Mouse (Mus musculus) liver, adult 2 months (tissue): ENCODE measurements around the gene Ctnnb1.

Source experiments
- CTCF ChIP-seq: fragments of 200-500 bp; IDR thresholded peaks from 2 replicates; pipeline ENCODE4 v1.5.1; 2011; ENCODE audit warnings: low read depth, low read length, control low read depth
- POLR2A ChIP-seq: fragments of 200-500 bp; IDR thresholded peaks from 2 replicates; pipeline ENCODE4 v1.6.1; 2011; ENCODE audit warnings: low read length, control low read depth; ENCODE audit not compliant: insufficient read depth; ENCODE audit errors: extremely low read depth

DNA sequence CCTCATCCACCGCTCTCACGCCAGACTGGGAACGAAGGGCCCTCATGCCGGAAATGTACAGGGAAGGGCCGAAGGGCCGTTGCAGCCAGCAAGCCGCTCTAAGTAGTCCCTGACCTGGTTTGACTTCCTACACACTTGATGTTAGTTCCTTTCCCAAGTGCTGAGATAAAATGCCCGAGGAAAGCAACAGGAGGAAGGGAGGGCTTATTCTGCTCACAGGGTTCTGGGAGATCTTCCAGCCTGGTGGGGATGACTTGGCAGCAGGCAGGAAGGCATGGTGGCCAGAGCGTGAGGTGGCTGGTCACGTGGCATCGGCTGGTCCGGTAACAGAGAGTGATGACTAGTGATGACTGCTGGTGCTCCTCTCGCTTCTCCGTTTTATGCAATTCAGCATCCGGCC lies 47.9 kb upstream of the Ctnnb1 start:
- no peak for TF ChIP-seq CTCF
- TF ChIP-seq POLR2A, result no peak
